Mouse (Mus musculus) spleen, adult 18-20 months (tissue): ENCODE data around the gene Prkce.

Source experiments
- DNase-seq, 2 experiments: peaks; one replicate each; pipeline ENCODE4 v3.0.0; 2022; ENCODE audit warnings: mixed read lengths in 2 of 2

Prkce gene

GRCm38 (mm10) chr17:86337076-86337475, 169.5 kb downstream of the Prkce start:
- DNase-seq, result peak; percentile 63 to 79

- DNase-seq, result no peak
These were observed 170.7 kb downstream of the Prkce start for GRCm38 (mm10) chr17:86338328-86338727.

- peak in 1 of 2 experiments; percentile 48 for DNase-seq
These were observed 176.4 kb downstream of the Prkce start for GRCm38 (mm10) chr17:86344032-86344431.

- DNase-seq, result no peak
These were observed 177.8 kb downstream of the Prkce start for GRCm38 (mm10) chr17:86345234-86346005.

GRCm38 (mm10) chr17:86350236-86350635, 182.7 kb downstream of the Prkce start:
- no peak for DNase-seq

GRCm38 (mm10) chr17:86350791-86351261, 183.2 kb downstream of the Prkce start:
- no peak for DNase-seq

GRCm38 (mm10) chr17:86351282-86351681, 183.7 kb downstream of the Prkce start:
- no peak for DNase-seq

GRCm38 (mm10) chr17:86352247-86353037, 184.9 kb downstream of the Prkce start:
- DNase-seq, result no peak

- peak; percentile 68 to 76 for DNase-seq
These were observed 186.1 kb downstream of the Prkce start for GRCm38 (mm10) chr17:86353679-86354078.

- DNase-seq, result peak in 1 of 2 experiments; percentile 8
These were observed 186.5 kb downstream of the Prkce start for GRCm38 (mm10) chr17:86354101-86354500.

- DNase-seq, result no peak
These were observed 187.3 kb downstream of the Prkce start for GRCm38 (mm10) chr17:86354896-86355295.

GRCm38 (mm10) chr17:86355318-86355717, 187.7 kb downstream of the Prkce start:
- no peak for DNase-seq

GRCm38 (mm10) chr17:86355772-86356451, 188.3 kb downstream of the Prkce start:
- no peak for DNase-seq

- peak in 1 of 2 experiments; percentile 15 for DNase-seq
These were observed 190.8 kb downstream of the Prkce start for GRCm38 (mm10) chr17:86358388-86358787.

GRCm38 (mm10) chr17:86358847-86359246, 191.3 kb downstream of the Prkce start:
- no peak for DNase-seq

GRCm38 (mm10) chr17:86360849-86361248, 193.3 kb downstream of the Prkce start:
- no peak for DNase-seq

- DNase-seq, result no peak
These were observed 195.8 kb downstream of the Prkce start for GRCm38 (mm10) chr17:86363356-86363755.

GRCm38 (mm10) chr17:86364349-86365075, 196.9 kb downstream of the Prkce start:
- peak in 1 of 2 experiments; percentile 5 for DNase-seq

GRCm38 (mm10) chr17:86366919-86367318, 199.3 kb downstream of the Prkce start:
- no peak for DNase-seq

- no peak for DNase-seq
These were observed 200.1 kb downstream of the Prkce start for GRCm38 (mm10) chr17:86367676-86368075.

GRCm38 (mm10) chr17:86370106-86370742, 202.6 kb downstream of the Prkce start:
- DNase-seq, result no peak

- DNase-seq, result peak in 1 of 2 experiments; percentile 3
These were observed 203.5 kb downstream of the Prkce start for GRCm38 (mm10) chr17:86371101-86371561.
